Mouse (Mus musculus) heart, embryonic 11.5 days (tissue): ENCODE results near the gene Hspg2. TPM values are rescaled to one million over a fixed set of nuclear protein-coding genes. Genes with fewer than 3 reads are reported as not detected.

ENCODE experiments used
- ATAC-seq: fragments of 200-750 bp; cut with Nextera tagmentation; replicated peaks from 2 replicates; pipeline ENCODE4 v1.8.0; 2017; ENCODE audit warnings: moderate library complexity; ENCODE audit not compliant: insufficient number of reproducible peaks, low FRiP score, low TSS enrichment
- H3K27ac ChIP-seq: fragments of 300-500 bp; sonication (generic); 2 replicates; pipeline ENCODE4 v1.5.1; 2014; ENCODE audit warnings: mild to moderate bottlenecking, low read depth, low read length
- H3K27me3 ChIP-seq: fragments of 300-500 bp; sonication (generic); 2 replicates; pipeline ENCODE4 v1.6.1; 2014; ENCODE audit warnings: mild to moderate bottlenecking, low read length, mixed read lengths; ENCODE audit not compliant: control insufficient read depth, insufficient read depth
- H3K36me3 ChIP-seq: fragments of 300-500 bp; sonication (generic); 2 replicates; pipeline ENCODE4 v1.6.1; 2014; ENCODE audit warnings: mild to moderate bottlenecking, low read length, moderate library complexity, mixed read lengths; ENCODE audit not compliant: control insufficient read depth, insufficient read depth
- H3K4me1 ChIP-seq: fragments of 300-500 bp; sonication (generic); 2 replicates; pipeline ENCODE4 v1.6.1; 2014; ENCODE audit warnings: low read length; ENCODE audit not compliant: control insufficient read depth, insufficient read depth
- H3K4me2 ChIP-seq: fragments of 300-500 bp; sonication (generic); 2 replicates; pipeline ENCODE4 v1.6.1; 2014; ENCODE audit warnings: mild to moderate bottlenecking, moderate library complexity
- H3K4me3 ChIP-seq: fragments of 300-500 bp; sonication (generic); 2 replicates; pipeline ENCODE4 v1.5.1; 2014; ENCODE audit warnings: low read depth, low read length
- H3K9ac ChIP-seq: fragments of 300-500 bp; sonication (generic); 2 replicates; pipeline ENCODE4 v1.6.1; 2014; ENCODE audit warnings: mild to moderate bottlenecking, low read depth, low read length, moderate library complexity
- H3K9me3 ChIP-seq: fragments of 300-500 bp; sonication (generic); replicated peaks from 2 replicates; pipeline ENCODE4 v1.6.1; 2016; ENCODE audit warnings: low read length; ENCODE audit not compliant: control insufficient read depth
- WGBS: fragments of 180-500 bp; shearing (Covaris S2); extraction: QIAGEN DNeasy Blood & Tissue Kit; methylation state at CpG from one replicate; pipeline ENCODE4 v1.1.7; 2014; ENCODE audit not compliant: insufficient replicate concordance; 5-methylcytosine and 5-hydroxymethylcytosine counted together
- polyA plus RNA-seq: library from polyadenylated mRNA; unstranded; fragments of >200 nt; fragmentation: Nextera tagmentation; extraction: Ambion mirVana; gene quantifications from 2 replicates; pipeline ENCODE4 v1.2.1, GENCODE M21; 2014

Hspg2 gene
- polyA plus RNA-seq, 1 experiment from 2014 or later, result 55.5 TPM

- Histone ChIP-seq H3K27ac (no peak overlapping the region), H3K4me2 (no peak overlapping the region), H3K4me3 (no peak overlapping the region), H3K36me3 (no peaks in the 10 kb centered on the region), H3K9ac (no peak overlapping the region), H3K9me3 (no peaks in the 10 kb centered on the region), H3K27me3 (no peaks in the 10 kb centered on the region), H3K4me1 (peaks cover 14% of the 10 kb centered on the region)
- WGBS, result 46% methylated on average over 7 of the region's 7 CpGs
- ATAC-seq, result no peak
Measured at GRCm38 (mm10) chr4:137447363-137448196, 21.0 kb upstream of the Hspg2 start.

- Histone ChIP-seq H3K27me3 (no peaks in the 10 kb centered on the region), H3K4me1 (peaks cover 14% of the 10 kb centered on the region), H3K9me3 (no peaks in the 10 kb centered on the region), H3K4me3 (no peak overlapping the region), H3K9ac (no peak overlapping the region), H3K27ac (no peak overlapping the region), H3K4me2 (no peak overlapping the region), H3K36me3 (no peaks in the 10 kb centered on the region)
- 52% methylated on average over 6 of the region's 6 CpGs for WGBS
- ATAC-seq, result no peak; the same call in 1 of the 2 replicates
Measured at GRCm38 (mm10) chr4:137448197-137448596, 20.4 kb upstream of the Hspg2 start.

- no peaks in the 10 kb centered on the region for H3K36me3 ChIP-seq
- H3K4me1 ChIP-seq, result peaks cover 14% of the 10 kb centered on the region
- no peak for ATAC-seq
- H3K4me3 ChIP-seq, result no peak overlapping the region
- H3K4me2 ChIP-seq, result no peak overlapping the region
- 28% methylated on average over 2 of the region's 2 CpGs for WGBS
- no peaks in the 10 kb centered on the region for H3K9me3 ChIP-seq
- H3K9ac ChIP-seq, result peak overlapping the region; percentile 34; the same call in 1 of the 2 replicates
- no peak overlapping the region for H3K27ac ChIP-seq
- H3K27me3 ChIP-seq, result no peaks in the 10 kb centered on the region
Measured at GRCm38 (mm10) chr4:137448641-137449040, 19.9 kb upstream of the Hspg2 start.

GRCm38 (mm10) chr4:137449132-137449531 is 19.4 kb upstream of the Hspg2 start:
- H3K27me3 ChIP-seq, result no peaks in the 10 kb centered on the region
- peaks cover 17% of the 10 kb centered on the region for H3K4me1 ChIP-seq
- no peak; the same call in 1 of the 2 replicates for ATAC-seq
- no peak overlapping the region for H3K4me2 ChIP-seq
- no peak overlapping the region for H3K4me3 ChIP-seq
- no peaks in the 10 kb centered on the region for H3K9me3 ChIP-seq
- H3K27ac ChIP-seq, result no peak overlapping the region
- peak overlapping the region; percentile 34; the same call in 1 of the 2 replicates for H3K9ac ChIP-seq
- no peaks in the 10 kb centered on the region for H3K36me3 ChIP-seq
- WGBS, result 47% methylated on average over 2 of the region's 2 CpGs

- Histone ChIP-seq H3K36me3 (no peaks in the 10 kb centered on the region), H3K4me3 (no peak overlapping the region), H3K27me3 (no peaks in the 10 kb centered on the region), H3K27ac (no peak overlapping the region), H3K4me2 (no peak overlapping the region), H3K9me3 (no peaks in the 10 kb centered on the region), H3K4me1 (peaks cover 18% of the 10 kb centered on the region), H3K9ac (no peak overlapping the region)
- ATAC-seq, result no peak
- WGBS, result 62% methylated on average over 10 of the region's 10 CpGs
Measured at GRCm38 (mm10) chr4:137449715-137450114, 18.9 kb upstream of the Hspg2 start.

GRCm38 (mm10) chr4:137452190-137452589 is 16.4 kb upstream of the Hspg2 start:
- Histone ChIP-seq H3K27ac (no peak overlapping the region), H3K36me3 (no peaks in the 10 kb centered on the region), H3K9ac (no peak overlapping the region), H3K27me3 (no peaks in the 10 kb centered on the region), H3K4me2 (no peak overlapping the region), H3K4me3 (no peak overlapping the region), H3K9me3 (no peaks in the 10 kb centered on the region), H3K4me1 (peaks cover 20% of the 10 kb centered on the region)
- 87% methylated on average over 6 of the region's 6 CpGs for WGBS
- no peak for ATAC-seq

- Histone ChIP-seq H3K27ac (no peak within 1 kb of the TSS), H3K27me3 (no peaks in the 10 kb centered on the region), H3K36me3 (no peaks in the 10 kb centered on the region), H3K4me1 (peaks cover 15% of the 10 kb centered on the region), H3K9ac (no peak within 1 kb of the TSS), H3K9me3 (no peaks in the 10 kb centered on the region), H3K4me3 (no peak within 1 kb of the TSS), H3K4me2 (no peak within 1 kb of the TSS)
- no peak for ATAC-seq
- WGBS, result 80% methylated on average over 8 of the region's 8 CpGs
Measured at GRCm38 (mm10) chr4:137453234-137453767, 15.3 kb upstream of the Hspg2 start, which contains the start of gene 1700013G24Rik. Gene 1700013G24Rik (plus strand): TSS chr4:137453284.

GRCm38 (mm10) chr4:137454582-137454981 is 14.0 kb upstream of the Hspg2 start:
- Histone ChIP-seq H3K4me1 (peaks cover 7% of the 10 kb centered on the region; the same call in 1 of the 2 replicates), H3K4me2 (no peak overlapping the region), H3K27me3 (no peaks in the 10 kb centered on the region), H3K4me3 (no peak overlapping the region), H3K9ac (no peak overlapping the region), H3K27ac (no peak overlapping the region), H3K36me3 (no peaks in the 10 kb centered on the region), H3K9me3 (no peaks in the 10 kb centered on the region)
- 77% methylated on average over 14 of the region's 14 CpGs for WGBS
- ATAC-seq, result no peak
